Mouse (Mus musculus) CD4-positive, CD25-positive, alpha-beta regulatory T cell, adult 4 months (primary cell): ENCODE measurements around the gene Caprin1. TPM values are rescaled to one million over a fixed set of nuclear protein-coding genes. Genes with fewer than 3 reads are reported as not detected.

ENCODE experiments used
- ATAC-seq: one replicate; pipeline ENCODE4 v1.8.0; 2017
- polyA plus RNA-seq, 2 experiments: library from polyadenylated mRNA; unstranded; fragments of 100-300 nt; shearing (Covaris generic); gene quantifications; one replicate each; pipeline ENCODE4 v1.2.1; 2017

The Caprin1 gene
- polyA plus RNA-seq, 2 experiments from 2014 or later = 84.9 to 89.3 TPM

- no peak for ATAC-seq
Measured at GRCm38 (mm10) chr2:103719292-103719646, 78.2 kb downstream of the Caprin1 start.

- ATAC-seq = peak; percentile 96
Measured at GRCm38 (mm10) chr2:103718594-103719291, 78.7 kb downstream of the Caprin1 start.

- ATAC-seq = no peak
Measured at GRCm38 (mm10) chr2:103714412-103714811, 83.0 kb downstream of the Caprin1 start.

GRCm38 (mm10) chr2:103713831-103714230, 83.6 kb downstream of the Caprin1 start:
- ATAC-seq = no peak

Other genes with a start within 250 kb of the Caprin1 start
- gene Abtb2, start 231.3 kb downstream of the Caprin1 start, polyA plus RNA-seq = 1 to 10 TPM; 6.1 to 9.8 TPM
- 10 to 100 TPM; 26.2 to 39.1 TPM for gene Nat10, start 36.4 kb downstream of the Caprin1 start, polyA plus RNA-seq
- 1 to 10 TPM in 1 of 2 experiments, under 1 TPM in 1; 0.38 to 2.1 TPM for gene Lmo2, start 160.3 kb upstream of the Caprin1 start, polyA plus RNA-seq
- gene Fbxo3, start 230.1 kb upstream of the Caprin1 start, polyA plus RNA-seq = 10 to 100 TPM; 39.2 to 39.4 TPM
- gene 4931422A03Rik, start 230.7 kb upstream of the Caprin1 start, polyA plus RNA-seq = under 1 TPM in 1 of 2 experiments, not detected in 1; 0.93 TPM